Mouse (Mus musculus) forebrain, postnatal 0 days (tissue): ENCODE data around the gene Mmp9. TPM values are rescaled to one million over a fixed set of nuclear protein-coding genes. Genes with fewer than 3 reads are reported as not detected.

ENCODE experiments used
- ATAC-seq: fragments of 200-750 bp; cut with Nextera tagmentation; 2 replicates; pipeline ENCODE4 v1.8.0; 2017; ENCODE audit warnings: mild to moderate bottlenecking, moderate library complexity
- DNase-seq: peaks from one replicate; pipeline ENCODE4 v3.0.0-alpha.2; 2015
- H3K27ac ChIP-seq: fragments of 300-500 bp; sonication (generic); 2 replicates; pipeline ENCODE4 v1.5.1; 2014; ENCODE audit warnings: low read depth, mild to moderate bottlenecking, antibody characterized with exemption, low read length, moderate library complexity, mixed read lengths
- H3K27me3 ChIP-seq: fragments of 300-500 bp; sonication (generic); 2 replicates; pipeline ENCODE4 v1.6.1; 2014; ENCODE audit warnings: mild to moderate bottlenecking, low read length, mixed read lengths; ENCODE audit not compliant: insufficient read depth
- H3K36me3 ChIP-seq: fragments of 300-500 bp; sonication (generic); 2 replicates; pipeline ENCODE4 v1.6.1; 2014; ENCODE audit warnings: mild to moderate bottlenecking, moderate library complexity; ENCODE audit not compliant: insufficient read depth
- H3K4me1 ChIP-seq: fragments of 300-500 bp; sonication (generic); 2 replicates; pipeline ENCODE4 v1.6.1; 2014; ENCODE audit warnings: antibody characterized with exemption; ENCODE audit not compliant: insufficient read depth
- H3K4me2 ChIP-seq: fragments of 300-500 bp; sonication (generic); 2 replicates; pipeline ENCODE4 v1.6.1; 2014; ENCODE audit warnings: low read depth, mild to moderate bottlenecking, moderate library complexity
- H3K4me3 ChIP-seq: fragments of 300-500 bp; sonication (generic); 2 replicates; pipeline ENCODE4 v1.5.1; 2014; ENCODE audit warnings: low read depth, low read length, mixed read lengths
- H3K9ac ChIP-seq: fragments of 300-500 bp; sonication (generic); 2 replicates; pipeline ENCODE4 v1.6.1; 2014; ENCODE audit warnings: mild to moderate bottlenecking
- H3K9me3 ChIP-seq: fragments of 300-500 bp; sonication (generic); 2 replicates; pipeline ENCODE4 v1.6.1; 2016; ENCODE audit warnings: low read length
- CTCF ChIP-seq: sonication (generic); IDR thresholded peaks from 2 replicates; pipeline ENCODE4 v1.5.1; 2016; ENCODE audit warnings: antibody characterized with exemption, control low read depth, low read depth
- WGBS: fragments of 180-500 bp; shearing (Covaris S2); extraction: QIAGEN DNeasy Blood & Tissue Kit; methylation state at CpG from one replicate; pipeline ENCODE4 v1.1.7; 2014; 5-methylcytosine and 5-hydroxymethylcytosine counted together
- polyA plus RNA-seq: library from polyadenylated mRNA; unstranded; fragments of >200 nt; fragmentation: Nextera tagmentation; extraction: Ambion mirVana; gene quantifications from 2 replicates; pipeline ENCODE4 v1.2.1, GENCODE M21; 2015
- total RNA-seq: library from RNA; depleted of rRNA; stranded (reverse); fragments of >200 nt; gene quantifications from 2 replicates; pipeline ENCODE4 v1.2.3, GENCODE M21; 2014

Gene Mmp9
- total and polyA plus RNA-seq, 2 experiments from 2014 or later = 8.3 to 14.2 TPM

GRCm38 (mm10) chr2:164912151-164912550, 28.4 kb upstream of the Mmp9 start:
- H3K27me3 ChIP-seq = no peaks in the 10 kb centered on the region
- H3K4me2 ChIP-seq = peak overlapping the region; percentile 74
- H3K9ac ChIP-seq = peak overlapping the region; percentile 97
- H3K4me3 ChIP-seq = peak overlapping the region; percentile 80
- no peak for TF ChIP-seq CTCF
- WGBS = 8% methylated on average over 12 of the region's 12 CpGs
- no peak for DNase-seq
- ATAC-seq = peak; percentile 34
- no peaks in the 10 kb centered on the region for H3K9me3 ChIP-seq
- no peaks in the 10 kb centered on the region; the same call in 1 of the 2 replicates for H3K4me1 ChIP-seq
- H3K36me3 ChIP-seq = peaks cover 21% of the 10 kb centered on the region
- H3K27ac ChIP-seq = peak overlapping the region; percentile 97

GRCm38 (mm10) chr2:164912749-164913427, 27.7 kb upstream of the Mmp9 start:
- TF ChIP-seq CTCF = no peak
- no peak for ATAC-seq
- no peak overlapping the region for H3K4me3 ChIP-seq
- no peaks in the 10 kb centered on the region for H3K27me3 ChIP-seq
- no peak overlapping the region for H3K4me2 ChIP-seq
- 90% methylated on average over 9 of the region's 9 CpGs for WGBS
- peaks cover 13% of the 10 kb centered on the region for H3K36me3 ChIP-seq
- no peak for DNase-seq
- H3K27ac ChIP-seq = peak overlapping the region; percentile 97; the same call in 1 of the 2 replicates
- no peaks in the 10 kb centered on the region for H3K9me3 ChIP-seq
- H3K9ac ChIP-seq = no peak overlapping the region
- no peaks in the 10 kb centered on the region; the same call in 1 of the 2 replicates for H3K4me1 ChIP-seq

- H3K9ac ChIP-seq = no peak overlapping the region
- H3K27ac ChIP-seq = no peak overlapping the region
- WGBS = 98% methylated on average over 2 of the region's 2 CpGs
- ATAC-seq = no peak
- peaks cover 8% of the 10 kb centered on the region for H3K36me3 ChIP-seq
- H3K4me2 ChIP-seq = no peak overlapping the region
- no peaks in the 10 kb centered on the region; the same call in 1 of the 2 replicates for H3K4me1 ChIP-seq
- no peak for DNase-seq
- no peaks in the 10 kb centered on the region for H3K27me3 ChIP-seq
- no peaks in the 10 kb centered on the region for H3K9me3 ChIP-seq
- no peak overlapping the region for H3K4me3 ChIP-seq
- no peak for TF ChIP-seq CTCF
These were observed 27.2 kb upstream of the Mmp9 start for GRCm38 (mm10) chr2:164913428-164913786.

- Histone ChIP-seq H3K36me3 (no peaks in the 10 kb centered on the region; the same call in 1 of the 2 replicates), H3K4me3 (no peak overlapping the region), H3K27ac (no peak overlapping the region), H3K4me1 (no peaks in the 10 kb centered on the region; the same call in 1 of the 2 replicates), H3K9ac (no peak overlapping the region), H3K27me3 (no peaks in the 10 kb centered on the region), H3K9me3 (no peaks in the 10 kb centered on the region), H3K4me2 (no peak overlapping the region)
- ATAC-seq (no peak), DNase-seq (no peak)
- TF ChIP-seq CTCF = no peak
- 85% methylated on average over 5 of the region's 5 CpGs for WGBS
These were observed 23.8 kb upstream of the Mmp9 start for GRCm38 (mm10) chr2:164916820-164917219.

- WGBS = 67% methylated on average over 10 of the region's 10 CpGs
- Histone ChIP-seq H3K27me3 (no peaks in the 10 kb centered on the region), H3K36me3 (no peaks in the 10 kb centered on the region; the same call in 1 of the 2 replicates), H3K4me3 (no peak overlapping the region), H3K4me1 (no peaks in the 10 kb centered on the region; the same call in 1 of the 2 replicates), H3K27ac (no peak overlapping the region), H3K9me3 (no peaks in the 10 kb centered on the region), H3K4me2 (no peak overlapping the region), H3K9ac (no peak overlapping the region)
- TF ChIP-seq CTCF = no peak
- DNase-seq (no peak), ATAC-seq (no peak)
These were observed 23.2 kb upstream of the Mmp9 start for GRCm38 (mm10) chr2:164917371-164917770.

- DNase-seq = peak; percentile 52
- peak; percentile 28; the same call in 1 of the 2 replicates for ATAC-seq
These were observed 22.3 kb upstream of the Mmp9 start for GRCm38 (mm10) chr2:164918325-164918724.

GRCm38 (mm10) chr2:164921984-164922383, 18.6 kb upstream of the Mmp9 start:
- Histone ChIP-seq H3K9ac (no peak overlapping the region), H3K9me3 (no peaks in the 10 kb centered on the region), H3K27ac (no peak overlapping the region), H3K4me1 (no peaks in the 10 kb centered on the region), H3K4me2 (no peak overlapping the region), H3K27me3 (no peaks in the 10 kb centered on the region), H3K36me3 (no peaks in the 10 kb centered on the region; the same call in 1 of the 2 replicates), H3K4me3 (no peak overlapping the region)
- ATAC-seq = peak; percentile 44; the same call in 1 of the 2 replicates
- no peak for TF ChIP-seq CTCF
- 60% methylated on average over 7 of the region's 7 CpGs for WGBS
- no peak for DNase-seq

More at GRCm38 (mm10) chr2:164918325-164918724, 22.3 kb upstream of the Mmp9 start:
- Histone ChIP-seq H3K27me3 (no peaks in the 10 kb centered on the region), H3K4me3 (no peak overlapping the region), H3K4me2 (no peak overlapping the region), H3K36me3 (no peaks in the 10 kb centered on the region; the same call in 1 of the 2 replicates), H3K9ac (no peak overlapping the region), H3K4me1 (no peaks in the 10 kb centered on the region), H3K9me3 (no peaks in the 10 kb centered on the region), H3K27ac (no peak overlapping the region)
- TF ChIP-seq CTCF = peak; percentile 60
- WGBS = 60% methylated on average over 4 of the region's 5 CpGs
